Mouse (Mus musculus): ENCODE data around the gene Olfr1225.
"Not testable (repeated sequence)": the region's sequence is repeated elsewhere in the genome, so short reads cannot be mapped to it uniquely, and the experiment has no call there.

The Olfr1225 gene

GRCm38 (mm10) chr2:89174569-89174968 is at the start of gene Olfr1225:
TSS of gene Olfr1225 (minus strand) at chr2:89174669.
- DNase-seq (ENCODE audit: low spot score in 2 of 2), result no peak

DNA sequence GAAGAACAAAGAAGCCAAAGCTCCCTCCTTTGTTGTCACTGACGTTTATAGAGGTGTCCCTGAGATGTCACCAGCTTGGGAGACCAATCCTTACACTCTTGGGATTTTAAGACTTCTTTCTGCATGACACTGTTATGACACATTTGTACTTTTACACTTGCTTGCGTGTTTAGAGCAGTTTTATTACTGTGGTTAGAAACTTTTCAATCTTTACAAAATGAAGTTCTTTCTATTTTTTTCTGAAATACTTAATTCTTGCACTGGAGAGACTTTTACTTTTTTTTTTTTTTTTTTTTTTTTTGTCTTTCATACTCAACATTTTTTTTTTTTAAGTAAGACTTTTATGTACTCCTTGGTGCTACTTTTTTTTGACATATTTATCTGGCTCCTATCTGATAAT is 25.5 kb upstream of the Olfr1225 start, which contains the start of gene Olfr1226:
TSS of gene Olfr1226 (minus strand) at position 101 of the 400 bp plus-strand sequence.
- no peak for DNase-seq (ENCODE audit: low spot score in 2 of 2)

DNA sequence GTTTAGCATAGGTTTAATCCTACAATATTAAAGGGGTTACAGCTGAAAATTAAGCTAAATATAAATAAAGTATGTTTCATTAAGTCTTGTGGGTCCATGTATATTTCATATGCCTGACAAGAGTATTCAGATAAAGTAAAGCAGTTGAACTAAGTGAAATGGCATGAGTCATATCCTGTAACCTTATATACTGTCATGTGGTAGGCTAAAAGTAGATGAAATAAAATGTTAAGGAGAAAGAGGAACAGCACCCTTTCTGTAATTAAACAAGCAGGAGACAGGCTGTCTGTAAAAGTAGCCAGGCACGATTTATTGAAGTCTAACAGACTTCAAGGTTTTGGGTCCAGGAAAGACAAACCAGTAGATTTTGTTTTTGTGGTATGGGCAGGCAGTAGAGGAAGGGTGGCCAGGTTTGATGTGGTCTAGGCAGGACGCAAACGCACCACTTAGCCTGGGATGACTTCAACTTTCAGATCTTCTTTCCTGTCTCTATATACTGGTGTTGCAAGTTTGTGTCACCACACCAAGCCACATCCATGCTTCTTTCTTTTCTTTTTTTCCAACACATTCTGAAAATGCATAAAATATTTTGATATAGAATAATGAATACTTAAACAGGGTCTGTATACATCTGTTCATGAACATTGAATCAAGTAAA is 22.0 kb upstream of the Olfr1225 start:
- no peak for DNase-seq (ENCODE audit: low spot score in 2 of 2)

GRCm38 (mm10) chr2:89164711-89165110 is 9.8 kb downstream of the Olfr1225 start:
- DNase-seq (ENCODE audit: low spot score in 2 of 2), result not testable (repeated sequence)

DNA sequence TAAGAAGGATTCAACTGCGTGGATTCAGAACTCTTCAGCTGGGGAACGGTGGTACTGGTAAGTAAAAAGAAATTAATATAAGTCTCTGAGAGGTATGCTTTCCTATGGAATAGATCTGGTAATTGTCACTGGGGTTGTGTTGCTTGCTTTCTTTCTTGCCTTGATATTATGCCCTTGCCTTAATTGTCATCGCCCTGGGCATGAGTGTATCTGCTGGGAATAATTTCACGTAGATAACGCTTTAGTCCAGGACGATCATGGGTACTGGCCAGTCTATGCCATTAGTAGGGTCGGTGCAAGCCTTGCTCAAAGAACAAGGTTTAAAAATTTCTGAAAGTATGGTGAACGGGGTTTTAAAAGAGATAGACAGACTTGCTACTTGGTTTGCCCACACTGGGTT is 10.5 kb downstream of the Olfr1225 start, which contains the start of gene Olfr1224-ps1:
TSS of gene Olfr1224-ps1 (minus strand) at position 101 of the 400 bp plus-strand sequence.
- DNase-seq (ENCODE audit: low spot score in 2 of 2), result not testable (repeated sequence)

DNA sequence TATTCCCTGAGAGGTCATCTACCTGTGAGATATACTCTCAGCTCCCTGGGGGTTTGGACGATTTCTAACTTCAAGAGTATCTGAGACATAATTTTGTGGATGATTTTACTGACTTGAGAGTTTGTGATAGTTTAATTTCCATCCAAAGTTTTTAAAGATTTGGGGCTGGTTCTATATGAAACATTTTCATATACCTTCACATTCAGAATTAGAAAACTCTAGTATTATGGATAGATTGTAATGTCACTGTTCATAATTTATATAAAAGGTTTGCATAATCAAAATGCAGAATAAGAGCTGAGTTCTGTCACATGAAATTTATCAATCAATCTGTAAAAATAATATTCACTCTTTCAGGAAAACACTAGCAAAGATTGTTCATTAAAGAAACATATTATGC is 23.0 kb downstream of the Olfr1225 start, which contains the start of gene Olfr1223:
TSS of gene Olfr1223 (minus strand) at position 101 of the 400 bp plus-strand sequence.
- no peak for DNase-seq (ENCODE audit: low spot score in 2 of 2)

DNA sequence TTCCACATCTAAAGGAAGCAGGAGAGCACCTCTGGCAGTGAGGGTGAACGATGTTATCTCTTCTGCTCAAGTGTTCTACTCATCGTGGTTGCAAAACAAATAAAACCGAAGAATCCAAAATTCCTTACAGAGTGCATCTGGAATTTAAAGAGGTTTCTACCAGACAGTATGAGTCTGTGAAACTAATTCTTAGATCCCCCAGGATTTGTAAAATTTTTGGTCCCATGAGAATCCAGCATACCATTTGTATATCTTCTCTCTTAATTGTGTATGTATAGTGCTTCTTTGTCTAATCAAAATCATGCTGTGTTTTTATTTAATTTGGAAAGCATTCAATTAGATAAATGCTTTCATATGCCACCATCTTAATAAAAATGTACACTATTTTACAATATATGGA is 41.5 kb downstream of the Olfr1225 start, which contains the start of gene Olfr1222:
TSS of gene Olfr1222 (minus strand) at position 101 of the 400 bp plus-strand sequence.
- no peak for DNase-seq (ENCODE audit: low spot score in 2 of 2)

Data from left cerebral cortex, adult 9 months (tissue).